Mouse (Mus musculus): ENCODE results near the gene Mfsd5. TPM values are rescaled to one million over a fixed set of nuclear protein-coding genes. Genes with fewer than 3 reads are reported as not detected.
A peak's percentile ranks its signal among the peaks of the same experiment; 100 is the strongest.

Mfsd5 gene
- polyA plus RNA-seq (2014; fragmentation: Nextera tagmentation; extraction: Ambion mirVana): 60.6 and 61.8 TPM in 2 replicates

DNA sequence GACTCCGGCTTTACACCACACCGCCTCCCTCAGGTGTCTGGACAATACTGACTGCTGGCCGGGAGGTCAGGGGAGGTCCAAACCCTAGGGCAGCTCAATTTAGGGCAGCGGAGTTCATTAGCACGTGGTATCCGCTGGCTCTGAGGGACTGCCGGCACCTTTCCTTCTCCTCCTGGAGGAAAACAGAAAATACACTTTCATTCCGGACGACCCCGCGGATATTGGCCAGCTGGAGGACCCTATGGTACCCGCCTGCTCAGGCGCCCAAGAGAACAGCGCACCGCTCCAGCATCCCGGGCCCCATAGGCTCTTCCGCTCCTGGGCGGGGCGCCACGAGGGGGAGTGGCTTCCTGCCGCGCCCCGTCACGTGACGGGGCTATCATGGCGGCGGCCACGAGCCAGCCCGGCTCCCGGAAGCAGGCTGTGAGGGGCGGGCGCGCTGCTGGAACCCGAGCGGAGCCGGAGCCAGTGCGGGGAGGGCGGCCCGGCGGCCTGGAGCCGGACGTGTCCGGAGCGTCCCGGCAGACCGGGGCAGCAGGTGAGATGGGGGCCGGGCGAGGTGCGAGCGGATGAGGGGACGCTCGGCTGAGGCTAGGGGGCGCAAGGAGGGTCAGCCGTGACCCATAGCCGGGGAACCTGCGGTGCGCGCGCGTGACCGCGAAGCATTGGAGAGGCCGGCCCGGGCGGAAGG, at the start of gene Mfsd5:
Gene Mfsd5, plus strand, starts transcription at position 363 of the 691 bp plus-strand sequence.
- Histone ChIP-seq H3K9me3 (ENCODE audit: control insufficient read depth, low read length) (no peaks in the 10 kb centered on the region), H3K4me2 (replicated peaks) (peak within 1 kb of the TSS; percentile 94), H3K9ac (peak within 1 kb of the TSS; percentile 77), H3K4me1 (replicated peaks; ENCODE audit: control insufficient read depth, insufficient read depth, low read length) (peaks cover 9% of the 10 kb centered on the region), H3K27ac (peak within 1 kb of the TSS; percentile 80), H3K4me3 (replicated peaks; ENCODE audit: low read length) (peak within 1 kb of the TSS; percentile 74), H3K27me3 (ENCODE audit: control insufficient read depth, insufficient read depth, low read length) (no peaks in the 10 kb centered on the region), H3K36me3 (replicated peaks; ENCODE audit: control insufficient read depth, insufficient read depth) (peaks cover 26% of the 10 kb centered on the region)
- DNase-seq (ENCODE audit: low spot score) (peak; percentile 91), ATAC-seq (ENCODE audit: low FRiP score) (peak; percentile 94)
- WGBS: under 1% methylated on average over 63 of the region's 65 CpGs

DNA sequence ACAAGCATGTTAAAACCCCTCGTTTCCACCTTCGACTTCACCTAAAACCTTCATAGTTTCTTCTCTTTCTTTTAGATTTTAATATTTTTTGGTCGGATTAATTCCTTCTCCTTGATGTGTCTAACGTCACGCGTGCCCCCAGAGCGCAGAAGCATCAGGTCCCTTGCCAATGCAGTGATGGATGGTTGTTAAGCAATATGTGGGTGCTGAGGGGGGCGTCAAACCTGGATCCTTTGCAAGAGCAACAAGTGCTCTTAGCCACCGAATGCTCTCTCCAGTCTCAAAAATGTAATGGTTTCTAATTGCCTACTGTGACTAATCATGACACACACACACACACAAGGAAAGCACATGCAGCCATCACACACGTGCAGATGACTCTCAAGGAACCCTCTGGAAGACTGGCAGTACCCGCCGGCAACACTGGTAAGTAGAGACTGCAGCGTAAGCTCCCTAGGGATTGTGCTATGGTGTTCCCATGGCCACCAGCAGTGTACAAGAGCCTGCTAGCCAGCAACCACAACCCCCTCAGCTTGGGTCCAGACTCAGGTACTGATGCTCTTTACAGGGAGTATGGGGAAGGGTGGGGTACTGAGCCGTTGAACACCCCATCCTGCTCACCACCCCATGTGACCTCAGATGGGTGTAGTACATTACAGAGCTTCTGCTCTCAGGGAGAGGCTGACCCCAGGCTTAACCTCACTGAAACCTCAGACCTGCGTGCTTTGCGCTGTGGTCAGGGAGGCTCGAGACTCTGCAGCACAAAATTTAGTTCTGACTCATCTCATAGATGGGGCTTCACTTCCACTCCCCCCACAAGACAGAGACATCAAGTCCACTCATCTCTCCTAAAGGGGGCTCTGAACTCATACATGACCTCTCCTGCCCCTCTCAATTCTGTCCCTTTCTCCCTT, 48.6 kb upstream of the Mfsd5 start:
- Histone ChIP-seq H3K36me3 (replicated peaks; ENCODE audit: control insufficient read depth, insufficient read depth) (no peaks in the 10 kb centered on the region), H3K4me3 (replicated peaks; ENCODE audit: low read length) (no peak overlapping the region), H3K9ac (no peak overlapping the region), H3K4me1 (replicated peaks; ENCODE audit: control insufficient read depth, insufficient read depth, low read length) (no peaks in the 10 kb centered on the region), H3K27me3 (ENCODE audit: control insufficient read depth, insufficient read depth, low read length) (no peaks in the 10 kb centered on the region), H3K9me3 (ENCODE audit: control insufficient read depth, low read length) (no peaks in the 10 kb centered on the region), H3K27ac (no peak overlapping the region), H3K4me2 (replicated peaks) (no peak overlapping the region)
- WGBS: 82% methylated on average over 17 of the region's 17 CpGs
- no peak for ATAC-seq (ENCODE audit: low FRiP score)
- DNase-seq (ENCODE audit: low spot score): no peak

DNA sequence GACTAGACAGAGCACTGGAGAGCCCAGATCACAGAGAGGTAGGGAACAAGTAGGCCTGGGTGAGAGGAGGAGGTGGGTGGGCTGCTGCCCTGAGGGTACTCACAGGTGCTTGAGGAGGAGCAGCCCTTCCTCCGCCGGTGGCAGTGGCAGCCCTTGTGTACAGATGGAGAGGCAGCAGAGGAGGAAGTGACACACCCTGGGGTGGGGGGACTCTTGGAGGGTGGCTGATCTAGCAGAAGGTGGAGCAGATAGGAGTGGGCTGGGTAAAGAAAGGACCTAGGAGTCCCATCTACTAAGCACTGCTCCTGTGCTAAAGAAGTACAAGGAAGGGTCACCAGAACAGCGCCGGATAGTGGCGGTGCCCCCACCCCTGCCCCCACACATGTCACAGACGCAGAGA, 47.5 kb upstream of the Mfsd5 start, which contains the start of gene Itgb7:
Gene Itgb7, minus strand, starts transcription at position 197 of the 400 bp plus-strand sequence.
- Histone ChIP-seq H3K9me3 (ENCODE audit: control insufficient read depth, low read length) (no peaks in the 10 kb centered on the region), H3K4me2 (replicated peaks) (no peak within 1 kb of the TSS), H3K36me3 (replicated peaks; ENCODE audit: control insufficient read depth, insufficient read depth) (no peaks in the 10 kb centered on the region), H3K9ac (no peak within 1 kb of the TSS), H3K27ac (no peak within 1 kb of the TSS), H3K27me3 (ENCODE audit: control insufficient read depth, insufficient read depth, low read length) (no peaks in the 10 kb centered on the region), H3K4me3 (replicated peaks; ENCODE audit: low read length) (no peak within 1 kb of the TSS), H3K4me1 (replicated peaks; ENCODE audit: control insufficient read depth, insufficient read depth, low read length) (no peaks in the 10 kb centered on the region)
- 0 out of 2 replicates have a peak, but pooled peaks have one; percentile 24 for ATAC-seq (ENCODE audit: low FRiP score)
- 58% methylated on average over 6 of the region's 6 CpGs for WGBS
- no peak for DNase-seq (ENCODE audit: low spot score)

DNA sequence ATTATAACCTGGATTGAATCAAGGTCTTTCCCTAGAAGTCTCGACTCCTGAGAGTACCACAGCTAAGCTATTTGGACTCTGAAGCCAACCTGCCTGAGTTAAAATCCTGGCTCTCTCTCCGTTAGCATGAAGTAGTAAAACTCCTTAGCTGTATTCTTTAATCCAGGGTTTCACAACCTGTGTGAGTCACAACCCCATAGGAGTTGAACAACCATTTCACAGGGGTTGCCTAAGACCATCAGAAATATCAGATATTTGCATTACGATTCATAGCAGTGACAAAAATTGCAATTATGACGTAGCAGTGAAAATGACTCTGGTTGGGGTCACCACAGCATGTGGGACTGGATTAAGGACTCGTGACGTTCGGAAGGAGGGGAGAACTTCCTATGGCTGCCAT, 46.5 kb upstream of the Mfsd5 start:
- WGBS: 86% methylated on average over 7 of the region's 7 CpGs
- no peak for ATAC-seq (ENCODE audit: low FRiP score)

DNA sequence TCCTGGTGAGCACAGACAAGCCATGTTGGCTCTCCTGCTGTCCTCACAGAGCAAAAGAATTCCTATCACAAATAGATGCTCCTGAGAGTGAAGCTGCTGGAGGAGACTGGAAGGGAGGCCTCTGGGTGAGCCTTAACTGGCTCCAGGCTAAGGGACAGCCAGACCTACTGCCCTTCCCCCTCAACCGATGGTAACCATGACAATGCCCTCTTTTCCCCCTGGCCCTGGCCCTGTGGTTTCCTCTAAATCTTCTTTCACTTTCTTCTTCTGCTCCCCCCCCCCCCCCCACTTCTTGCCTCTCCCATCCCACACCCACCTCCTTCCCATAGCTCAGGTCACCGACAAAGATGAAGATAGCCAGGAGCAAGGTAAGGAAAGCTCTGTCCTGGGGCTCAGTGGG, 45.4 kb upstream of the Mfsd5 start:
- no peaks in the 10 kb centered on the region for H3K36me3 ChIP-seq (replicated peaks; ENCODE audit: control insufficient read depth, insufficient read depth)
- no peak overlapping the region for H3K4me2 ChIP-seq (replicated peaks)
- no peak overlapping the region for H3K9ac ChIP-seq
- no peaks in the 10 kb centered on the region for H3K4me1 ChIP-seq (replicated peaks; ENCODE audit: control insufficient read depth, insufficient read depth, low read length)
- WGBS: 20% methylated on average over 2 of the region's 2 CpGs
- no peaks in the 10 kb centered on the region for H3K9me3 ChIP-seq (ENCODE audit: control insufficient read depth, low read length)
- no peak overlapping the region for H3K27ac ChIP-seq
- H3K4me3 ChIP-seq (replicated peaks; ENCODE audit: low read length): no peak overlapping the region
- ATAC-seq (ENCODE audit: low FRiP score) (no peak), DNase-seq (ENCODE audit: low spot score) (no peak)
- no peaks in the 10 kb centered on the region for H3K27me3 ChIP-seq (ENCODE audit: control insufficient read depth, insufficient read depth, low read length)

More for the DNA sequence above, 46.5 kb upstream of the Mfsd5 start:
- Histone ChIP-seq H3K27ac (no peak overlapping the region), H3K4me1 (replicated peaks; ENCODE audit: control insufficient read depth, insufficient read depth, low read length) (no peaks in the 10 kb centered on the region), H3K4me2 (replicated peaks) (no peak overlapping the region), H3K9ac (no peak overlapping the region), H3K27me3 (ENCODE audit: control insufficient read depth, insufficient read depth, low read length) (no peaks in the 10 kb centered on the region), H3K4me3 (replicated peaks; ENCODE audit: low read length) (no peak overlapping the region), H3K36me3 (replicated peaks; ENCODE audit: control insufficient read depth, insufficient read depth) (no peaks in the 10 kb centered on the region), H3K9me3 (ENCODE audit: control insufficient read depth, low read length) (no peaks in the 10 kb centered on the region)
- DNase-seq (ENCODE audit: low spot score): no peak

GRCm38 (mm10) chr15:102235371-102236027, 43.8 kb upstream of the Mfsd5 start:
- ATAC-seq (ENCODE audit: low FRiP score) (no peak), DNase-seq (ENCODE audit: low spot score) (no peak)
- Histone ChIP-seq H3K9ac (no peak overlapping the region), H3K4me2 (replicated peaks) (peak overlapping the region; percentile 17), H3K9me3 (ENCODE audit: control insufficient read depth, low read length) (no peaks in the 10 kb centered on the region), H3K27ac (no peak overlapping the region), H3K4me3 (replicated peaks; ENCODE audit: low read length) (no peak overlapping the region), H3K4me1 (replicated peaks; ENCODE audit: control insufficient read depth, insufficient read depth, low read length) (no peaks in the 10 kb centered on the region), H3K36me3 (replicated peaks; ENCODE audit: control insufficient read depth, insufficient read depth) (no peaks in the 10 kb centered on the region), H3K27me3 (ENCODE audit: control insufficient read depth, insufficient read depth, low read length) (no peaks in the 10 kb centered on the region; the same call in 1 of the 2 replicates)
- WGBS: 35% methylated on average over 20 of the region's 21 CpGs

DNA sequence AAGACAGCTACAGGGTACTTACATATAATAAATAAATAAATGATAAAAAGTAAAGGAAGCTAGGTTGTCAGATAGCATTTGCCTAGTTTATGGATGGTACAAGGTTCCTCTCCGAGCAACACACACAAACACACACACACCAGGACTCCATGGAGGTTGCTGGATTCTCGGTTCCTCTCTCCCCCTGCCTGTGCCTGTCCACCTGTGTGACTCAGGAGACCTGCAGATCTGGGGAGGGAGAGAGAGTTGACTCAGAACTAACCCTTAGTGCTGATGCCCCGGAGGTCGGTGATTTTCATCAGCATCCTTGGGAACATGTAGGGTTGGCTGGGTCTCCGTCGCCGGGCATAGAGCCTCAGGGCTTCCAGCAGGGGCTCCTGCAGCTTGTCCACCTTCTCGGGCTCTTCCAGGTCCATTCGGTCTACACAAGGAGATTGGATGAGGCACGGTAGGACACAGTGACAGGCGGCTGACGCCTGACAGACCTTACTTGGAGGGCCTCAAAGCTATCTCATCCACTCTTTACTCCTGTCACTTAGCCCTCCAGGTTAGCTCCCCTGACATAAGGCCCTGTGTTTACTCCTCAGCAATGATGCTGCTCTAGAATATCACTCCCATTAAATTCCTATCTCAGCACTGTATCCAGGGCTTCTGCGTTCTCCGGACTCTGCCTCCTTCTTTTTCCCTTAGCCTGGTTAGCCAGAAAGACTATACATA, 40.6 kb upstream of the Mfsd5 start:
- ATAC-seq (ENCODE audit: low FRiP score): no peak
- Histone ChIP-seq H3K9ac (no peak overlapping the region), H3K4me1 (replicated peaks; ENCODE audit: control insufficient read depth, insufficient read depth, low read length) (peaks cover 6% of the 10 kb centered on the region; the same call in 1 of the 2 replicates), H3K36me3 (replicated peaks; ENCODE audit: control insufficient read depth, insufficient read depth) (no peaks in the 10 kb centered on the region), H3K4me3 (replicated peaks; ENCODE audit: low read length) (no peak overlapping the region), H3K27ac (no peak overlapping the region), H3K4me2 (replicated peaks) (no peak overlapping the region), H3K9me3 (ENCODE audit: control insufficient read depth, low read length) (no peaks in the 10 kb centered on the region), H3K27me3 (ENCODE audit: control insufficient read depth, insufficient read depth, low read length) (peaks cover 19% of the 10 kb centered on the region)
- 92% methylated on average over 14 of the region's 14 CpGs for WGBS
- DNase-seq (ENCODE audit: low spot score): no peak

DNA sequence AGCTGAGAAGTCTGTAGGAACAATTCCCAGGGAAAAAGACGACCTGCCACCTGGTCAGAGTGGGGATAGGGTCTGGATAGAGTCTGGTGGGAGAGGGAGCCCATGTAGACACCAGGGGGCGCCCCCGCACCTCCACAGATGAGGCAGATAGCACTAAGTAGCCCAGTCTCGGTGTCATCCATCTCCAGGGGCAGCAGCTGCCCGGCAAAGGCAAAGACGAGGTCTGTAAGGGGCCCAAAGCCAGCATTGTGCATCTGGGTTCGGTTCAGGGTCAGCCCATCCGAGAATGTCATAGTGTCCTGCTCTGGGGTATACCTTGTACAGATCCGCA, 40.0 kb upstream of the Mfsd5 start:
- H3K27ac ChIP-seq: no peak overlapping the region
- ATAC-seq (ENCODE audit: low FRiP score): peak; percentile 74; the same call in 1 of the 2 replicates
- 9% methylated on average over 9 of the region's 9 CpGs for WGBS

More for the DNA sequence above, 40.0 kb upstream of the Mfsd5 start:
- H3K4me3 ChIP-seq (replicated peaks; ENCODE audit: low read length): no peak overlapping the region
- H3K4me1 ChIP-seq (replicated peaks; ENCODE audit: control insufficient read depth, insufficient read depth, low read length): peaks cover 9% of the 10 kb centered on the region; the same call in 1 of the 2 replicates
- H3K27me3 ChIP-seq (ENCODE audit: control insufficient read depth, insufficient read depth, low read length): peaks cover 25% of the 10 kb centered on the region
- no peaks in the 10 kb centered on the region for H3K36me3 ChIP-seq (replicated peaks; ENCODE audit: control insufficient read depth, insufficient read depth)
- no peak overlapping the region for H3K4me2 ChIP-seq (replicated peaks)
- no peaks in the 10 kb centered on the region for H3K9me3 ChIP-seq (ENCODE audit: control insufficient read depth, low read length)
- peak; percentile 77 for DNase-seq (ENCODE audit: low spot score)
- no peak overlapping the region for H3K9ac ChIP-seq
